ENCODE assay signal across 13 mouse cellular contexts in genomic region chr9:56694079-56694478, GRCm38 (mm10).
"Had no signal": no experiment of that assay in that cellular context is flagged by ENCODE, and none has a peak within 500 bp of the region (broad histone marks: within the 10 kb centered on the region; RNA-seq: fewer than 3 reads in every experiment).

No protein-coding gene starts in this region.

- DNase-seq: liver, postnatal 0 days; lung, adult 2 months; lung, postnatal 14 days; lung, postnatal 4 days; midbrain, embryonic 14.5 days; retina, postnatal 1 day; right cerebral cortex, postnatal 14 days; spleen, adult 18-20 months; thymus, adult 2 months; thymus, postnatal 25 days; thymus, postnatal 4 days had no signal

- ATAC-seq: liver, postnatal 0 days; lung, postnatal 0 days; midbrain, embryonic 16.5 days had no signal
